Mouse (Mus musculus) ES-Bruce4 (cell line): ENCODE results near the gene Mcu. TPM values are rescaled to one million over a fixed set of nuclear protein-coding genes. Genes with fewer than 3 reads are reported as not detected.

ENCODE experiments used
- H3K27ac ChIP-seq: 2 replicates; pipeline ENCODE4 v1.5.1; 2012; ENCODE audit warnings: low read length, inconsistent platforms; ENCODE audit not compliant: insufficient read depth
- H3K27me3 ChIP-seq: 2 replicates; pipeline ENCODE4 v1.6.1; 2012; ENCODE audit warnings: mild to moderate bottlenecking, low read length, inconsistent platforms; ENCODE audit not compliant: control insufficient read depth, poor library complexity, insufficient read depth, severe bottlenecking
- H3K36me3 ChIP-seq: 2 replicates; pipeline ENCODE4 v1.6.1; 2012; ENCODE audit warnings: inconsistent platforms, mild to moderate bottlenecking, low read length, moderate library complexity; ENCODE audit not compliant: control insufficient read depth, poor library complexity, insufficient read depth, severe bottlenecking
- H3K4me1 ChIP-seq: one replicate; pipeline ENCODE4 v1.8.1; 2011; ENCODE audit warnings: low read length; ENCODE audit not compliant: control insufficient read depth, insufficient read depth
- H3K4me3 ChIP-seq: 2 replicates; pipeline ENCODE4 v1.5.1; 2011; ENCODE audit warnings: low read depth, mild to moderate bottlenecking, low read length
- H3K9ac ChIP-seq: 2 replicates; pipeline ENCODE4 v1.6.1; 2012; ENCODE audit warnings: low read depth, mild to moderate bottlenecking, inconsistent platforms; ENCODE audit not compliant: poor library complexity, severe bottlenecking
- H3K9me3 ChIP-seq: replicated peaks from 2 replicates; pipeline ENCODE4 v1.6.1; 2012; ENCODE audit warnings: mild to moderate bottlenecking, low read length, inconsistent platforms; ENCODE audit not compliant: control insufficient read depth, poor library complexity, insufficient read depth, severe bottlenecking
- CTCF ChIP-seq: IDR thresholded peaks from one replicate; pipeline ENCODE4 v1.8.1; 2011; ENCODE audit warnings: low read depth, low read length
- EP300 ChIP-seq: IDR thresholded peaks from 2 replicates; pipeline ENCODE4 v1.6.1; 2011; ENCODE audit warnings: low read depth, low read length; ENCODE audit not compliant: insufficient read depth
- POLR2A ChIP-seq: IDR thresholded peaks from one replicate; pipeline ENCODE4 v1.8.1; 2011; ENCODE audit warnings: low read length; ENCODE audit not compliant: insufficient read depth
- polyA plus RNA-seq: library from polyadenylated mRNA; stranded (reverse); fragments of >200 nt; gene quantifications from 2 replicates; pipeline ENCODE4 v1.2.4, GENCODE M21; 2011; ENCODE audit warnings: low read depth; ENCODE audit not compliant: missing spikeins, insufficient read depth, insufficient read length

Gene Mcu
- polyA plus RNA-seq, 1 experiment: 26.0 TPM

GRCm38 (mm10) chr10:59589856-59590255 is 26.6 kb downstream of the Mcu start:
- H3K27me3 ChIP-seq: no peaks in the 10 kb centered on the region
- no peak overlapping the region for H3K4me3 ChIP-seq
- TF ChIP-seq EP300 (no peak), CTCF (no peak), POLR2A (no peak)
- H3K9ac ChIP-seq: no peak overlapping the region
- H3K9me3 ChIP-seq: no peaks in the 10 kb centered on the region
- H3K27ac ChIP-seq: no peak overlapping the region
- no peaks in the 10 kb centered on the region for H3K4me1 ChIP-seq
- H3K36me3 ChIP-seq: no peaks in the 10 kb centered on the region

GRCm38 (mm10) chr10:59589420-59589819 is 27.1 kb downstream of the Mcu start:
- Histone ChIP-seq H3K36me3 (no peaks in the 10 kb centered on the region), H3K27ac (no peak overlapping the region), H3K4me1 (no peaks in the 10 kb centered on the region), H3K9ac (no peak overlapping the region), H3K4me3 (no peak overlapping the region), H3K27me3 (no peaks in the 10 kb centered on the region), H3K9me3 (no peaks in the 10 kb centered on the region)
- TF ChIP-seq EP300: no peak
- TF ChIP-seq CTCF: no peak
- no peak for TF ChIP-seq POLR2A

- H3K27ac ChIP-seq: no peak overlapping the region
- H3K4me1 ChIP-seq: no peaks in the 10 kb centered on the region
- no peak overlapping the region for H3K9ac ChIP-seq
- H3K4me3 ChIP-seq: no peak overlapping the region
- H3K9me3 ChIP-seq: no peaks in the 10 kb centered on the region
- no peak for TF ChIP-seq POLR2A
- TF ChIP-seq EP300: no peak
- TF ChIP-seq CTCF: no peak
- no peaks in the 10 kb centered on the region for H3K36me3 ChIP-seq
- no peaks in the 10 kb centered on the region for H3K27me3 ChIP-seq
These were observed 28.4 kb downstream of the Mcu start for GRCm38 (mm10) chr10:59588135-59588534.

GRCm38 (mm10) chr10:59586821-59587220 is 29.7 kb downstream of the Mcu start:
- no peak for TF ChIP-seq POLR2A
- no peak for TF ChIP-seq EP300
- no peak for TF ChIP-seq CTCF
- H3K4me3 ChIP-seq: no peak overlapping the region
- H3K27ac ChIP-seq: no peak overlapping the region
- no peaks in the 10 kb centered on the region for H3K9me3 ChIP-seq
- H3K36me3 ChIP-seq: no peaks in the 10 kb centered on the region
- H3K9ac ChIP-seq: no peak overlapping the region
- no peaks in the 10 kb centered on the region for H3K4me1 ChIP-seq
- no peaks in the 10 kb centered on the region for H3K27me3 ChIP-seq

GRCm38 (mm10) chr10:59585621-59586020 is 30.9 kb downstream of the Mcu start:
- H3K36me3 ChIP-seq: no peaks in the 10 kb centered on the region
- no peaks in the 10 kb centered on the region for H3K9me3 ChIP-seq
- no peak overlapping the region for H3K4me3 ChIP-seq
- no peak overlapping the region for H3K9ac ChIP-seq
- no peaks in the 10 kb centered on the region for H3K4me1 ChIP-seq
- no peak overlapping the region for H3K27ac ChIP-seq
- H3K27me3 ChIP-seq: no peaks in the 10 kb centered on the region
- TF ChIP-seq CTCF: no peak
- no peak for TF ChIP-seq EP300
- no peak for TF ChIP-seq POLR2A

GRCm38 (mm10) chr10:59581826-59582543 is 34.5 kb downstream of the Mcu start:
- no peak for TF ChIP-seq POLR2A
- TF ChIP-seq CTCF: no peak
- no peak for TF ChIP-seq EP300
- Histone ChIP-seq H3K4me3 (no peak overlapping the region), H3K27me3 (no peaks in the 10 kb centered on the region), H3K27ac (no peak overlapping the region), H3K36me3 (no peaks in the 10 kb centered on the region), H3K9me3 (no peaks in the 10 kb centered on the region), H3K4me1 (no peaks in the 10 kb centered on the region), H3K9ac (no peak overlapping the region)
